Mouse (Mus musculus): ENCODE measurements at regions not wholly inside any gene's neighbourhood (a gene's known extent, or its start where the extent isn't known, plus 50 kb on each side); places are given as distances from the start of the nearest gene placed in this dataset.
A peak's percentile ranks its signal among the peaks of the same experiment; 100 is the strongest.

- no peak for DNase-seq (ENCODE audit: low spot score in 2 of 2)
These were observed 145.8 kb upstream of the Rad23b start for GRCm38 (mm10) chr4:55203731-55204710.

GRCm38 (mm10) chr4:55206226-55206625, 143.6 kb upstream of the Rad23b start:
- DNase-seq (ENCODE audit: low spot score in 2 of 2) = no peak

GRCm38 (mm10) chr4:55207749-55208385, 142.0 kb upstream of the Rad23b start:
- DNase-seq (ENCODE audit: low spot score in 2 of 2) = no peak

GRCm38 (mm10) chr4:55208386-55209345, 141.2 kb upstream of the Rad23b start:
- DNase-seq (ENCODE audit: low spot score in 2 of 2) = peak in 1 of 2 experiments; percentile 16

- DNase-seq (ENCODE audit: low spot score in 2 of 2) = no peak
These were observed 134.2 kb upstream of the Rad23b start for GRCm38 (mm10) chr4:55215425-55216174.

- DNase-seq (ENCODE audit: low spot score in 2 of 2) = no peak
These were observed 133.7 kb upstream of the Rad23b start for GRCm38 (mm10) chr4:55216175-55216545.

- DNase-seq (ENCODE audit: low spot score in 2 of 2) = no peak
These were observed 124.1 kb upstream of the Rad23b start for GRCm38 (mm10) chr4:55225766-55226165.

GRCm38 (mm10) chr4:55227394-55227793, 122.4 kb upstream of the Rad23b start:
- DNase-seq (ENCODE audit: low spot score in 2 of 2) = no peak

GRCm38 (mm10) chr4:55231522-55231921, 118.3 kb upstream of the Rad23b start:
- DNase-seq (ENCODE audit: low spot score in 2 of 2) = no peak

GRCm38 (mm10) chr4:55237856-55238255, 112.0 kb upstream of the Rad23b start:
- no peak for DNase-seq (ENCODE audit: low spot score in 2 of 2)

- DNase-seq (ENCODE audit: low spot score in 2 of 2) = peak; percentile 20 to 70
These were observed 109.4 kb upstream of the Rad23b start for GRCm38 (mm10) chr4:55240450-55240849.

- no peak for DNase-seq (ENCODE audit: low spot score in 2 of 2)
These were observed 107.5 kb upstream of the Rad23b start for GRCm38 (mm10) chr4:55242331-55242730.

- DNase-seq (ENCODE audit: low spot score in 2 of 2) = no peak
These were observed 106.5 kb upstream of the Rad23b start for GRCm38 (mm10) chr4:55243091-55244058.

- DNase-seq (ENCODE audit: low spot score in 2 of 2) = no peak
These were observed 104.1 kb upstream of the Rad23b start for GRCm38 (mm10) chr4:55245789-55246188.

GRCm38 (mm10) chr4:55250334-55250733, 99.5 kb upstream of the Rad23b start:
- no peak for DNase-seq (ENCODE audit: low spot score in 2 of 2)

- no peak for DNase-seq (ENCODE audit: low spot score in 2 of 2)
These were observed 98.3 kb upstream of the Rad23b start for GRCm38 (mm10) chr4:55251546-55251945.

GRCm38 (mm10) chr4:55253769-55254168, 96.1 kb upstream of the Rad23b start:
- no peak for DNase-seq (ENCODE audit: low spot score in 2 of 2)

- DNase-seq (ENCODE audit: low spot score in 2 of 2) = no peak
These were observed 77.7 kb upstream of the Rad23b start for GRCm38 (mm10) chr4:55271965-55272630.

GRCm38 (mm10) chr4:55276300-55276952, 73.4 kb upstream of the Rad23b start:
- no peak for DNase-seq (ENCODE audit: low spot score in 2 of 2)
